Mouse (Mus musculus): ENCODE results near the gene Bbip1. TPM values are rescaled to one million over a fixed set of nuclear protein-coding genes. Genes with fewer than 3 reads are reported as not detected.
A peak's percentile ranks its signal among the peaks of the same experiment; 100 is the strongest.

Bbip1 gene
- polyA plus RNA-seq, 1 experiment from 2014 or later = 75.7 TPM

- Histone ChIP-seq H3K27ac (ENCODE audit: low read depth, low read length) (peak overlapping the region; percentile 84), H3K4me1 (replicated peaks; ENCODE audit: control insufficient read depth, insufficient read depth, low read length) (peaks cover 37% of the 10 kb centered on the region)
- WGBS = 23% methylated on average over 5 of the region's 5 CpGs
Measured at GRCm38 (mm10) chr19:53890781-53891251, 53.6 kb downstream of the Bbip1 start.

GRCm38 (mm10) chr19:53890274-53890673, 54.2 kb downstream of the Bbip1 start:
- no peaks in the 10 kb centered on the region for H3K27me3 ChIP-seq (replicated peaks; ENCODE audit: control insufficient read depth, insufficient read depth, low read length)
- no peak overlapping the region for H3K4me3 ChIP-seq (ENCODE audit: low read depth, low read length)
- TF ChIP-seq CTCF (IDR thresholded peaks at IDR 0.05; ENCODE audit: low read depth) = no peak
- peaks cover 37% of the 10 kb centered on the region for H3K4me1 ChIP-seq (replicated peaks; ENCODE audit: control insufficient read depth, insufficient read depth, low read length)
- WGBS = 48% methylated on average over 5 of the region's 5 CpGs
- no peak overlapping the region for H3K4me2 ChIP-seq (replicated peaks; ENCODE audit: low read depth)
- H3K36me3 ChIP-seq (ENCODE audit: control insufficient read depth, insufficient read depth) = no peaks in the 10 kb centered on the region
- peak overlapping the region; percentile 84 for H3K27ac ChIP-seq (ENCODE audit: low read depth, low read length)
- ATAC-seq = no peak
- H3K9ac ChIP-seq (ENCODE audit: low read depth, low read length) = no peak overlapping the region
- H3K9me3 ChIP-seq (ENCODE audit: control insufficient read depth) = no peaks in the 10 kb centered on the region

More at GRCm38 (mm10) chr19:53890781-53891251, 53.6 kb downstream of the Bbip1 start:
- TF ChIP-seq CTCF (IDR thresholded peaks at IDR 0.05; ENCODE audit: low read depth) = peak; percentile 56
- Histone ChIP-seq H3K36me3 (ENCODE audit: control insufficient read depth, insufficient read depth) (no peaks in the 10 kb centered on the region), H3K9ac (ENCODE audit: low read depth, low read length) (no peak overlapping the region), H3K4me2 (replicated peaks; ENCODE audit: low read depth) (no peak overlapping the region), H3K9me3 (ENCODE audit: control insufficient read depth) (no peaks in the 10 kb centered on the region), H3K27me3 (replicated peaks; ENCODE audit: control insufficient read depth, insufficient read depth, low read length) (no peaks in the 10 kb centered on the region), H3K4me3 (ENCODE audit: low read depth, low read length) (no peak overlapping the region)
- peak; percentile 63 for ATAC-seq

DNA sequence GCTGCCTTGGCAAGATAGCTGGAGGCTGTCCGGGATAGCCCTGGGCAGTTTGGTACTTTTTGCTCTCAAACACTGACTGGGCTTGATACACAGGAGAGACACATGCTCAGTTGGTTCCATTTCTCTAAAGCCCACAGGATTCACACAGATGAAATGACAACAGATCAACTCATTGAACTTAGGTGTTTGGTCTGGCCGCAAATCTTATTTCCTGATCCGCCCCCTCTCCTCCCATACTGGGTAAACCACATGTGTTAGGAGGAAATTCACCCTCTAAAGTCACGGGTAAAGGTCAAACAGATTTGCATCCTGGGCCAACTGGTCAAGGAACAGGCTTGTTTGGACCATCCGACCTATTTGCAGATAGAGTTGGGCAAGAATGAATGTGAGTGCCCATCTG, 54.9 kb downstream of the Bbip1 start:
- Histone ChIP-seq H3K9me3 (ENCODE audit: control insufficient read depth) (no peaks in the 10 kb centered on the region), H3K9ac (ENCODE audit: low read depth, low read length) (no peak overlapping the region), H3K27me3 (replicated peaks; ENCODE audit: control insufficient read depth, insufficient read depth, low read length) (no peaks in the 10 kb centered on the region), H3K4me1 (replicated peaks; ENCODE audit: control insufficient read depth, insufficient read depth, low read length) (peaks cover 33% of the 10 kb centered on the region), H3K36me3 (ENCODE audit: control insufficient read depth, insufficient read depth) (no peaks in the 10 kb centered on the region), H3K4me2 (replicated peaks; ENCODE audit: low read depth) (no peak overlapping the region), H3K27ac (ENCODE audit: low read depth, low read length) (no peak overlapping the region), H3K4me3 (ENCODE audit: low read depth, low read length) (no peak overlapping the region)
- TF ChIP-seq CTCF (IDR thresholded peaks at IDR 0.05; ENCODE audit: low read depth) = no peak
- WGBS = 38% methylated on average over 5 of the region's 5 CpGs
- ATAC-seq = no peak

DNA sequence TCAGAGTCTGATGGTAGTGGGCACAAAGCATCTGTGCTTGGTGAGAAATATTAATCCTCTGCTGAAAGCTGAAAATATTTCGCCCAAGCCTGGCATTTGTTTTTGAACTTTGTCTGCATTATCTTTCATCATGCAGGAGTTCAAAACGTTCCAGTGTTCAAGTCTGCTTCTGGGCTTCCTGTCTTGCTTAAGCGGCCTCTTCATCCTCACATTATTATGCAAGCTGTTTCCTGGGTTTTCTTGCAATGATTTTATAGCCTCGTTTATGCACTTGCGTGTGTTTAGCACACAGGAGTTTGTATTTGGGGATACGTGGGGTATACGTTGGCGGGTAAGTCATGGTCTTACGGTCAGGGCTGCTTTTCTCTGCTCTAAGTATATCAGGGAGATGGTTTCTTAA, 56.1 kb downstream of the Bbip1 start:
- 65% methylated on average over 9 of the region's 9 CpGs for WGBS
- H3K9me3 ChIP-seq (ENCODE audit: control insufficient read depth) = no peaks in the 10 kb centered on the region
- ATAC-seq = no peak
- H3K36me3 ChIP-seq (ENCODE audit: control insufficient read depth, insufficient read depth) = no peaks in the 10 kb centered on the region
- H3K9ac ChIP-seq (ENCODE audit: low read depth, low read length) = no peak overlapping the region
- peaks cover 21% of the 10 kb centered on the region; the same call in 1 of the 2 replicates for H3K4me1 ChIP-seq (replicated peaks; ENCODE audit: control insufficient read depth, insufficient read depth, low read length)
- no peak for TF ChIP-seq CTCF (IDR thresholded peaks at IDR 0.05; ENCODE audit: low read depth)
- H3K4me3 ChIP-seq (ENCODE audit: low read depth, low read length) = no peak overlapping the region
- no peak overlapping the region for H3K27ac ChIP-seq (ENCODE audit: low read depth, low read length)
- H3K27me3 ChIP-seq (replicated peaks; ENCODE audit: control insufficient read depth, insufficient read depth, low read length) = no peaks in the 10 kb centered on the region
- no peak overlapping the region for H3K4me2 ChIP-seq (replicated peaks; ENCODE audit: low read depth)

- no peak for TF ChIP-seq CTCF (IDR thresholded peaks at IDR 0.05; ENCODE audit: low read depth)
- H3K36me3 ChIP-seq (ENCODE audit: control insufficient read depth, insufficient read depth) = no peaks in the 10 kb centered on the region
- 0 out of 2 replicates have a peak, but pooled peaks cover 20% of the 10 kb centered on the region for H3K4me1 ChIP-seq (replicated peaks; ENCODE audit: control insufficient read depth, insufficient read depth, low read length)
Measured at GRCm38 (mm10) chr19:53887822-53888221, 56.6 kb downstream of the Bbip1 start.

GRCm38 (mm10) chr19:53886576-53887370, 57.7 kb downstream of the Bbip1 start:
- TF ChIP-seq CTCF (IDR thresholded peaks at IDR 0.05; ENCODE audit: low read depth) = no peak
- H3K4me1 ChIP-seq (replicated peaks; ENCODE audit: control insufficient read depth, insufficient read depth, low read length) = 0 out of 2 replicates have a peak, but pooled peaks cover 14% of the 10 kb centered on the region
- H3K4me3 ChIP-seq (ENCODE audit: low read depth, low read length) = no peak overlapping the region
- no peak overlapping the region for H3K4me2 ChIP-seq (replicated peaks; ENCODE audit: low read depth)
- ATAC-seq = no peak
- H3K27me3 ChIP-seq (replicated peaks; ENCODE audit: control insufficient read depth, insufficient read depth, low read length) = no peaks in the 10 kb centered on the region
- WGBS = 74% methylated on average over 10 of the region's 10 CpGs
- no peaks in the 10 kb centered on the region for H3K36me3 ChIP-seq (ENCODE audit: control insufficient read depth, insufficient read depth)
- H3K9me3 ChIP-seq (ENCODE audit: control insufficient read depth) = no peaks in the 10 kb centered on the region
- H3K27ac ChIP-seq (ENCODE audit: low read depth, low read length) = no peak overlapping the region
- no peak overlapping the region for H3K9ac ChIP-seq (ENCODE audit: low read depth, low read length)

More at GRCm38 (mm10) chr19:53887822-53888221, 56.6 kb downstream of the Bbip1 start:
- H3K27me3 ChIP-seq (replicated peaks; ENCODE audit: control insufficient read depth, insufficient read depth, low read length) = no peaks in the 10 kb centered on the region
- no peak overlapping the region for H3K9ac ChIP-seq (ENCODE audit: low read depth, low read length)
- ATAC-seq = no peak
- H3K27ac ChIP-seq (ENCODE audit: low read depth, low read length) = no peak overlapping the region
- H3K9me3 ChIP-seq (ENCODE audit: control insufficient read depth) = no peaks in the 10 kb centered on the region
- no peak overlapping the region for H3K4me3 ChIP-seq (ENCODE audit: low read depth, low read length)
- no peak overlapping the region for H3K4me2 ChIP-seq (replicated peaks; ENCODE audit: low read depth)
- WGBS = 83% methylated on average over 3 of the region's 3 CpGs

Data from intestine, postnatal 0 days (tissue).